Mouse (Mus musculus): ENCODE measurements around the gene Hist1h2br.
"Not testable (repeated sequence)": the region's sequence is repeated elsewhere in the genome, so short reads cannot be mapped to it uniquely, and the experiment has no call there.

Gene Hist1h2br

GRCm38 (mm10) chr13:21833461-21833860 lies at the start of gene Hist1h2br, which contains the start of gene Hist1h2ap:
Gene Hist1h2br, plus strand, starts transcription at chr13:21833743.
Gene Hist1h2ap, minus strand, starts transcription at chr13:21833507.
- DNase-seq (ENCODE audit: low read depth, low spot score): not testable (repeated sequence)

- DNase-seq (ENCODE audit: low read depth, low spot score): no peak
These were observed 49.2 kb upstream of the Hist1h2br start for GRCm38 (mm10) chr13:21784311-21784710.

GRCm38 (mm10) chr13:21786189-21786898 lies 47.2 kb upstream of the Hist1h2br start:
- peak; percentile 68 for DNase-seq (ENCODE audit: low read depth, low spot score)

- DNase-seq (ENCODE audit: low read depth, low spot score): peak; percentile 98
These were observed 46.5 kb upstream of the Hist1h2br start, which contains the start of the genes Hist1h2an and Hist1h2bp for GRCm38 (mm10) chr13:21786899-21787629. Gene Hist1h2an, minus strand, starts transcription at chr13:21787218. Gene Hist1h2bp, plus strand, starts transcription at chr13:21787461.

- DNase-seq (ENCODE audit: low read depth, low spot score): peak; percentile 60
These were observed 45.6 kb upstream of the Hist1h2br start for GRCm38 (mm10) chr13:21787760-21788593.

- DNase-seq (ENCODE audit: low read depth, low spot score): no peak
These were observed 43.6 kb upstream of the Hist1h2br start for GRCm38 (mm10) chr13:21789925-21790324.

- peak; percentile 85 for DNase-seq (ENCODE audit: low read depth, low spot score)
These were observed 42.8 kb upstream of the Hist1h2br start for GRCm38 (mm10) chr13:21790601-21791283.

- DNase-seq (ENCODE audit: low read depth, low spot score): peak; percentile 73
These were observed 38.0 kb upstream of the Hist1h2br start for GRCm38 (mm10) chr13:21795584-21795983.

- not testable (repeated sequence) for DNase-seq (ENCODE audit: low read depth, low spot score)
These were observed 36.4 kb upstream of the Hist1h2br start for GRCm38 (mm10) chr13:21797163-21797562.

- DNase-seq (ENCODE audit: low read depth, low spot score): not testable (repeated sequence)
These were observed 30.5 kb upstream of the Hist1h2br start for GRCm38 (mm10) chr13:21803058-21803457.

GRCm38 (mm10) chr13:21810073-21810472 lies 23.5 kb upstream of the Hist1h2br start, which contains the start of the genes Hist1h2bq and Hist1h2ao:
Gene Hist1h2bq, minus strand, starts transcription at chr13:21810197.
Gene Hist1h2ao, plus strand, starts transcription at chr13:21810465.
- not testable (repeated sequence) for DNase-seq (ENCODE audit: low read depth, low spot score)

- not testable (repeated sequence) for DNase-seq (ENCODE audit: low read depth, low spot score)
These were observed 22.5 kb upstream of the Hist1h2br start for GRCm38 (mm10) chr13:21811074-21811473.

- DNase-seq (ENCODE audit: low read depth, low spot score): not testable (repeated sequence)
These were observed 22.0 kb upstream of the Hist1h2br start, which contains the start of gene Hist1h4m for GRCm38 (mm10) chr13:21811539-21811938. Gene Hist1h4m, plus strand, starts transcription at chr13:21811746.

- DNase-seq (ENCODE audit: low read depth, low spot score): not testable (repeated sequence)
These were observed 21.5 kb upstream of the Hist1h2br start for GRCm38 (mm10) chr13:21812092-21812491.

- not testable (repeated sequence) for DNase-seq (ENCODE audit: low read depth, low spot score)
These were observed 13.3 kb upstream of the Hist1h2br start for GRCm38 (mm10) chr13:21820082-21820890.

- peak; percentile 74 for DNase-seq (ENCODE audit: low read depth, low spot score)
These were observed 5.0 kb upstream of the Hist1h2br start for GRCm38 (mm10) chr13:21828511-21828910.

GRCm38 (mm10) chr13:21830344-21830743 lies 3.2 kb upstream of the Hist1h2br start:
- DNase-seq (ENCODE audit: low read depth, low spot score): no peak

GRCm38 (mm10) chr13:21831418-21832394 lies 1.8 kb upstream of the Hist1h2br start, which contains the start of gene Hist1h4n:
Gene Hist1h4n, minus strand, starts transcription at chr13:21832196.
- not testable (repeated sequence) for DNase-seq (ENCODE audit: low read depth, low spot score)
